Mouse (Mus musculus) embryo, embryonic 10 days (tissue): ENCODE data around the gene Olfr823.
"Not testable (repeated sequence)": the region's sequence is repeated elsewhere in the genome, so short reads cannot be mapped to it uniquely, and the experiment has no call there.

Experiments
- DNase-seq: peaks from one replicate; pipeline ENCODE4 v3.0.0-alpha.2; 2015; ENCODE audit warnings: low spot score

The Olfr823 gene

DNA sequence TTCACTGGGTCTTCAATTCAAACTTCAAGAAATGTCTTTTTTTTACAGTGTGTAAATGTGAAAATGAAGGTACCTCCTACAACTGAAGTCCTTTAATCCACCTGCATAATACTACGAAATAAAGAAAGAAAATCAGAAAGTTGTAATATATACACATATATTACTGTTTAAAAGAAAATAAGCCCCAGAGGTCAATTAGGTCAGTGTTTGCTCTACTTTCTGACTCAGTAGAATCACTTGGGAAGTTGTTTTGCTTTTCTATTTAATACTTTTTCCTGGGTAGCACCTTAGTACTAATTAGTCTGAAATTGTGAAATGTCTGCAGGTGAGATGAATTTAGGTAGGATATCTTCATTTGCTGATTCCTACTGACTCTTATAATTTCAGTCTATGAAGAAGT, at the start of gene Olfr823:
Olfr823 (minus strand) TSS at position 101 of the 400 bp plus-strand sequence.
- DNase-seq, result not testable (repeated sequence)

DNA sequence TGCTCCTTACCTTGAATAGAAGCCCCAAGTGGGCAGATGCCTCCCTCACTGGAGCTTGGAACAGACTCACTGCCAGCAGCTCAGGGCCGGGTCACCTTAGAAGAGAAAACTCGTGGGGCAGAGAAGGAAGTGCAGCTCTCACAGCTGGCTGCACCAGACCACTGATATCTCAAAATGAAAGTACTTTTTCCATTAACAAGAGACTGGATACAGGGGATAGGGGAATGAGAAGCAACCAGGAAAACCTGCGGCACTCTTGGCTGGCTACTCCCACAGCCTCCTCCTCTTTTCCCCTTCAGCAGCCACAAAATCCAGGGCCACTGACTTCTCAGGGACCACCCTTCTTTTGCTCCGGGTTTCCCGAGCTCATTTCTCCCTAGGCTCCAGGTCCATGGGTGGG, 28.9 kb upstream of the Olfr823 start:
- DNase-seq, result no peak

- DNase-seq, result not testable (repeated sequence)
These were observed 27.3 kb upstream of the Olfr823 start for GRCm38 (mm10) chr10:130142481-130142880.

GRCm38 (mm10) chr10:130134811-130135210, 19.6 kb upstream of the Olfr823 start:
- DNase-seq, result no peak

DNA sequence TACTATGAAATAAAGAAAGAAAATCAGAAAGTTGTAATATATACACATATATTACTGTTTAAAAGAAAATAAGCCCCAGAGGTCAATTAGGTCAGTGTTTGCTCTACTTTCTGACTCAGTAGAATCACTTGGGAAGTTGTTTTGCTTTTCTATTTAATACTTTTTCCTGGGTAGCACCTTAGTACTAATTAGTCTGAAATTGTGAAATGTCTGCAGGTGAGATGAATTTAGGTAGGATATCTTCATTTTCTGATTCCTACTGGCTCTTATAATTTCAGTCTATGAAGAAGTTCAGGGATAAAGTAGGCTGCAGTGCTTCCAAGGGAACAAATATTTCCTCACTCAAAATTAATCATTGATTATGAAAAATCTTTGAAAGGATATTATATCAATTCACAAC, 14.7 kb upstream of the Olfr823 start, which contains the start of gene Olfr824:
Olfr824 (minus strand) TSS at position 101 of the 400 bp plus-strand sequence.
- DNase-seq, result not testable (repeated sequence)

DNA sequence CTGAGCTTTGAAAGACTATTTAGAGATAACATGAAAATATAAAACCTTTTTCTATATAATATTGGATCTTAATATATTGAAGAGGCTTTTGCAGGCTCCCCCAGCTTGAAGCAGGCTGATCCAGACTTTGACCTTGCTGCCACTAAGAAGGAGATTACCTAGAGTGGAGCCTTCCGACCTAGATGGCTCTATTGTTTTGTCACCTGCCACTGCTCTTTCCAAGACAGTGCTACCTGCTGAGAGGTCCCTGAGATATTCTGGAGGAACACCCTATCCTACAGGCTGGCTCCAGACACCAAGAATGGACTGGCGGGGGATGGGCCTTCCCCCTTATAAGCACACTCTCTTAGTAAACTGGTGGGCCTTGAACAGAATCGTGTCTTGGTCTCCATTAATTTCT, 862 bp upstream of the Olfr823 start:
- DNase-seq, result not testable (repeated sequence)

- peak; percentile 17 for DNase-seq
These were observed 19.1 kb downstream of the Olfr823 start for GRCm38 (mm10) chr10:130096104-130096503.

DNA sequence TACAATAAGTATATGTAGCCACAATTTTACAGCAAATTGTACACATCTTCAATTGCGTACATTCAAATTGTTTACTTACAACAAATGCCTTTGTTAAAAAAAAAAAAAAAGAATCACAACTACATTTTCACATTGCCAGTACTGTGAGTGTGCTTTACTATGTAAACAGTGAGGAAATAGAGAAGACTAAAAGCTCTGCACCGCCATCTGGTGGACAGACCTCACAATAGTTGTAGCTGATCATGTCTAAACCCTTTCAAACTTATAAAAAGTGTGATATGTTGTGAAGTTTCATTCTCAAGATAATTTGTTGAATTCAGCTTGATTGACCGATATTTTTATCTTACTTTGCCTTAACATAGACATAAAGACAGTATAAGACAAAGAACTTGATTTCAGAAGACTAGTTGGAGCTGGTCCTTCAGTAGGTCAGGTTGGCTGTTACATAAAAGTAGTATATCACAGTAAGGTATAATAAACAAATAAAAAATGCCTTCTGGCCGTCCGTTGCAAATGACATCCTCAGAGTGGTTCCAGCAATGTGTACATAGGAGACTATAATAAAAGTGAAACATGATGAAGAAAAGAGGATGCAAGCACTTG, 22.2 kb downstream of the Olfr823 start:
- DNase-seq, result peak; percentile 54

DNA sequence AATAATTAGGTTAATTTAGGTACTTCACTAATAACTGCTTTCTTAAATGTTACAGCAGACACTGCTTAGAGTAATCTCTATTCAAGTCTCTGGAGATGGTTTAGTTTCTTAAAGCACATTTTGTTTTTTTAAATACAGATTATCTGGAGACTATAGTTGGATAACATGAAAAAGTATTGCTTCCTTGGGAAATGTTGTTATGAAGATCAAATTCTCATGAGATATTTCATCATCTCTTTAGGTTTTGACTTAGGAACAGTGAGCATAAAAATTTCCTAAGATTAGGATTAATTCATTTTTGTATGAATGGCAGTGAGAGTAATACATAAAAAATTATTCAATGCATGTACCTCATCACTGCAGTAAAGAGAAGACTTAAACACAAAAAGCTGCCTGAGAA, 44.3 kb downstream of the Olfr823 start, which contains the start of gene Olfr822:
Olfr822 (plus strand) TSS at position 301 of the 400 bp plus-strand sequence.
- no peak for DNase-seq
